Mouse (Mus musculus) forebrain, embryonic 11.5 days (tissue): ENCODE measurements around the gene Ctdspl2. TPM values are rescaled to one million over a fixed set of nuclear protein-coding genes. Genes with fewer than 3 reads are reported as not detected.

Experiments
- ATAC-seq: fragments of 200-750 bp; cut with Nextera tagmentation; replicated peaks from 2 replicates; pipeline ENCODE4 v1.8.0; 2017; ENCODE audit warnings: moderate TSS enrichment; ENCODE audit not compliant: low FRiP score
- DNase-seq: peaks from one replicate; pipeline ENCODE4 v3.0.0-alpha.2; 2017; ENCODE audit warnings: low spot score
- H3K27ac ChIP-seq: fragments of 300-500 bp; sonication (generic); 2 replicates; pipeline ENCODE4 v1.5.1; 2014; ENCODE audit warnings: low read depth, low read length
- H3K27me3 ChIP-seq: fragments of 300-500 bp; sonication (generic); 2 replicates; pipeline ENCODE4 v1.6.1; 2014; ENCODE audit warnings: mild to moderate bottlenecking, low read length, mixed read lengths; ENCODE audit not compliant: control insufficient read depth, insufficient read depth
- H3K36me3 ChIP-seq: fragments of 300-500 bp; sonication (generic); 2 replicates; pipeline ENCODE4 v1.6.1; 2014; ENCODE audit warnings: mild to moderate bottlenecking, low read length, moderate library complexity, mixed read lengths; ENCODE audit not compliant: control insufficient read depth, insufficient read depth
- H3K4me1 ChIP-seq: fragments of 300-500 bp; sonication (generic); replicated peaks from 2 replicates; pipeline ENCODE4 v1.6.1; 2014; ENCODE audit warnings: low read length, mixed read lengths; ENCODE audit not compliant: control insufficient read depth, insufficient read depth
- H3K4me2 ChIP-seq: fragments of 300-500 bp; sonication (generic); 2 replicates; pipeline ENCODE4 v1.6.1; 2014; ENCODE audit warnings: low read depth, mild to moderate bottlenecking, low read length, moderate library complexity, mixed read lengths; ENCODE audit not compliant: severe bottlenecking
- H3K4me3 ChIP-seq: fragments of 300-500 bp; sonication (generic); 2 replicates; pipeline ENCODE4 v1.5.1; 2014; ENCODE audit warnings: low read depth, low read length
- H3K9ac ChIP-seq: fragments of 300-500 bp; sonication (generic); 2 replicates; pipeline ENCODE4 v1.6.1; 2014; ENCODE audit warnings: low read length
- H3K9me3 ChIP-seq: fragments of 300-500 bp; sonication (generic); 2 replicates; pipeline ENCODE4 v1.6.1; 2016; ENCODE audit warnings: low read length, mixed read lengths; ENCODE audit not compliant: control insufficient read depth
- WGBS: fragments of 180-500 bp; shearing (Covaris S2); extraction: QIAGEN DNeasy Blood & Tissue Kit; methylation state at CpG from one replicate; pipeline ENCODE4 v1.1.7; 2014; 5-methylcytosine and 5-hydroxymethylcytosine counted together
- microRNA-seq: library from miRNA; unstranded; fragments of <30 nt; microRNA quantifications from one replicate; pipeline ENCODE4, GENCODE M21; 2016; ENCODE audit not compliant: insufficient number of aligned reads
- polyA plus RNA-seq: library from polyadenylated mRNA; unstranded; fragments of >200 nt; fragmentation: Nextera tagmentation; extraction: Ambion mirVana; gene quantifications from 2 replicates; pipeline ENCODE4 v1.2.1, GENCODE M21; 2014

The Ctdspl2 gene
- polyA plus RNA-seq, 1 experiment from 2014 or later = 71.5 TPM

DNA sequence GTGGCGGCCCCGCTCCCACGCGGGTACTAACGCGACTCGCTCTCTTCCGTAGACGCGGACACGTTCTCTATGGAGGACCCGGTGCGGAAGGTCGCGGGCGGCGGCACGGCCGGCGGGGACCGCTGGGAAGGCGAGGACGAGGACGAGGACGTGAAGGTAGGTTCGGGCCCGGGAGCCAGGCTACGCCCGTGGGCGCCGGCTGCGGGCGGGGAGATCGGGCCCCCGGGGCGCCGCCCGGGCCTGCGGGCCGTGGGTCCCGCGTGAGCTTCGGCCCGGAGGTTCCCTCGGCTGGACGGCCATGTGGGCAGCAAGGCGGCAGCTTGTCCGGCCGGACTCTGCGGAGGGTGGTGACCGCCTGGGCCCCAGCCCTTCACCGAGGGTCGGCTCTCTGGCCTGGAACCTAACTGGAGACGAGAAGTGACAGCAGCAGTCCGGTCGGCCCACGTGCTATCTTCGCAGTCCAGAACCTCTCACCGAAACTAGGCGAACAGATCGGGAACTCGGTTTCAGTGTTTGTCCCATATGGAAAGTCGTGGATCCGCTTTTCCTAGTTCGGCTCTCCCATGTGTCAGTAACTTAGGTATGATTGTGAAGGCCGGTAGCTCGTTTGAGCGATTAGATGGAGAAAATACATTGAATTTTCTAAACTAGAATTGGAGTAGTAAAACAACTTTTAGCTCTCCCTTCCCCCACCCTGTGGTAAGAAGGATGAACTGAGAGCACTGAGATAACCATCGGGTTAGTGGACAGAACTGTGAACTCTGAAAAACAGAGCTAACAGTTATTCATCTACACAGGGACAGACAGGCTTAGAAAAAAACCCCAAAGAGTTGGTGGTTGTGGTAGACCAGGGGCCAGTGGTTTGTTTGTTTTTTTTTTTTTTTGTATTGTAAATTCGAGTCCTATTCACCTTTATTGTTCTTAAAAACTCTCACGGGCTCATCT, 73.2 kb downstream of the Ctdspl2 start:
- WGBS = 1% methylated on average over 70 of the region's 71 CpGs
- H3K4me2 ChIP-seq = peak overlapping the region; percentile 78
- peak; percentile 72 for ATAC-seq
- peak overlapping the region; percentile 87 for H3K4me3 ChIP-seq
- peak overlapping the region; percentile 79 for H3K9ac ChIP-seq
- H3K36me3 ChIP-seq = no peaks in the 10 kb centered on the region
- peak; percentile 78 for DNase-seq
- peak overlapping the region; percentile 70 for H3K27ac ChIP-seq
- H3K9me3 ChIP-seq = no peaks in the 10 kb centered on the region
- no peaks in the 10 kb centered on the region for H3K4me1 ChIP-seq
- H3K27me3 ChIP-seq = no peaks in the 10 kb centered on the region

DNA sequence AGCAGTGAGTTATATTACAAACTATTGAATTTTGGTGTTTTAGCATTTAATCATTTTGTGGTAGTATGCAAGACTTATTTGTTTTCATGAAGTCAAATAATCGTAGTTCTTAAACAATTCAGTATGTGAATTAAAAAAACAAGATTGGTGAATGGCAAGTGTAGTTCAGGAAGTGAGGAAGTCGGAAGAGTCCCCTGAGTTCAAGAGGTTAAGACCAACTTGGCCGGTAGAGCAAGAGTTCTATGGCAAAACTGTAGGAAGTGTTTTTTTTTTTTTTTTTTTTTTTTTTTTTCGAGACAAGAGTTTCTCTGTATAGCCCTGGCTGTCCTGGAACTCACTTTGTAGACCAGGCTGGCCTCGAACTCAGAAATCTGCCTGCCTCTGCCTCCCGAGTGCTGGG, 76.2 kb downstream of the Ctdspl2 start:
- no peaks in the 10 kb centered on the region for H3K36me3 ChIP-seq
- WGBS = 92% methylated on average over 6 of the region's 6 CpGs

DNA sequence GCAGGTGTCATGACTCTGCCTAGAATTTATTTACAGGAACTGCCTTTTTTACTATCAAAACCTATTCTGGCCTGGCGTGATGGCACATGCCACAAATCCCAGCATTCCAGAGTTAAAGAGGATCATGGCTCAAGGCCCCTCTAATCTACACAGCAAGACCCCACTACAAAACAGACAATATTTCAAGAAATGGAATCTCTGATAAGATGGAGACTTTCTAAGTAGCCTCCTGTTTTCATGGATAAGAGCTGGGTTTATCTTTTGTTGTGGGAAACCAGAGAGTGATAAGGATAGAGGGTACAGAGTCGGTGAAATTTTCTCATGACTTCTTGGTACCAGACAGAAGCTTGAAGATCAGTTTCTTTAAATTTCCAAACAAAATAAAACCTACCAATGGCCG, 80.3 kb downstream of the Ctdspl2 start:
- 93% methylated on average over 3 of the region's 3 CpGs for WGBS
- Histone ChIP-seq H3K4me3 (no peak overlapping the region), H3K27me3 (no peaks in the 10 kb centered on the region), H3K9me3 (no peaks in the 10 kb centered on the region), H3K36me3 (no peaks in the 10 kb centered on the region), H3K4me2 (no peak overlapping the region), H3K4me1 (no peaks in the 10 kb centered on the region), H3K9ac (no peak overlapping the region), H3K27ac (no peak overlapping the region)
- ATAC-seq (no peak), DNase-seq (no peak)

More for the DNA sequence above, 76.2 kb downstream of the Ctdspl2 start:
- Histone ChIP-seq H3K27ac (no peak overlapping the region), H3K9ac (no peak overlapping the region), H3K4me1 (no peaks in the 10 kb centered on the region), H3K9me3 (no peaks in the 10 kb centered on the region), H3K4me2 (no peak overlapping the region), H3K4me3 (no peak overlapping the region), H3K27me3 (no peaks in the 10 kb centered on the region)
- ATAC-seq (no peak), DNase-seq (no peak)

DNA sequence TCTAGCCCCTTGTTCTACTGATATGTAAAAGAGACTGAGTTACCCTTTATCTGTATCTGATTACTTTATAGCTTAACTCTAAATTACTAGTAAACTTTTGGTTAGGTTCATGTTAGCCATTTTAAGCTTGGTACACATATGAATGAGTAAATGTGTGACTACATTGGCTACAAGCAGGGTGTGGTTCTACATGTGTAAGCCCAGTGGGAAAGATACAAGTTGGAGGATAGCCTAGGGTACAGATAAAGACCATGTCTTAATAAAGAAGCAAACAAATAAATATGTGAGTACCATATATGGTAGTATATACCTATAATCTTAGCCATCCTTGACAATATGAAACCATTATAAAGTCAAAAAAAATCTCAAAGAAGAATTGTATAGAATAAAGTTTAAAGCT, 88.1 kb downstream of the Ctdspl2 start:
- ATAC-seq (no peak), DNase-seq (no peak)
- no peaks in the 10 kb centered on the region for H3K27me3 ChIP-seq
- H3K9ac ChIP-seq = no peak overlapping the region
- H3K4me3 ChIP-seq = no peak overlapping the region
- H3K27ac ChIP-seq = no peak overlapping the region
- no peaks in the 10 kb centered on the region for H3K9me3 ChIP-seq
- H3K4me2 ChIP-seq = no peak overlapping the region
- 0 out of 2 replicates have a peak, but pooled peaks cover 3% of the 10 kb centered on the region for H3K36me3 ChIP-seq
- H3K4me1 ChIP-seq = no peaks in the 10 kb centered on the region

DNA sequence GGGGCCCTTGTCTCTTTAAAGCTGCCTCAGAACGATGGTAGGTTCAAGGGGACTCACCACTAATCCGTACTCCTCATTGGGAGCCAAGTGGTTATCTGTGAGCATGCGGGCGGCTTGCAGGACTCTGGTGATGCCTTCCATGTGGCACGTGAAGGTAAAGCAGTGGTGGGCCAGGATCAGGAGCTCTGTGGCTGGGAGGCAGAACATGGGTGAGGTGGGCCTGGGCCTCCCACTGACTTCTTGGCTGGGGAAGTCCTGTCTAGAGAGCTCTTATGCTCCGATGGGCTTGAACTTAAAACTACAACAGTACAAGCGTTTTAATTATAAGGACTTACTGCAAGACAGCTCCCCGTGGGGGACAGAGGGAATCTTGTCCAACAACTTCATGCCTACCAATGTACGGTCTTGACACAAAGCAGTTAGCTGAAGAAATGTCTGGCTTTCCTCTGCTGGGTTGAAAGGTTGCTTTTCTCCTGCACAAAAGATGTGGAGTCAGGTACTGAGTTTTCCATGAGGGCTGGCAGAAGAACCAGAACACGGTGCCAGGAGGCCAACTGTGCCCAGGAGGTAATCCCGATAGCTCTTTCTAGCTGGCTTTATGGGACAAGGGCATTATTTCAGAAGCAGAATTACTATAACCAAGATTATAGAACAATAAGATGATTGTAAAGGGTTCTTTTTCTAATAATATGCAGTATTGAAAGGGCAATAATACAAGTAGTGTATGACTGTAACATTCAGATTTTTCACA, 103.7 kb downstream of the Ctdspl2 start:
- WGBS = 95% methylated on average over 11 of the region's 11 CpGs

More for the DNA sequence above, 103.7 kb downstream of the Ctdspl2 start:
- DNase-seq (no peak), ATAC-seq (no peak)
- Histone ChIP-seq H3K9me3 (no peaks in the 10 kb centered on the region), H3K27ac (no peak overlapping the region), H3K9ac (no peak overlapping the region), H3K4me1 (no peaks in the 10 kb centered on the region), H3K36me3 (peaks cover 5% of the 10 kb centered on the region; the same call in 1 of the 2 replicates), H3K4me3 (no peak overlapping the region), H3K27me3 (no peaks in the 10 kb centered on the region), H3K4me2 (no peak overlapping the region)

Small RNA genes within 50 kb of the gene (microRNA-seq; reads per million reads assigned to microRNA genes)
- gene Gm47314 = not detected

Other genes starting within 250 kb of the Ctdspl2 start
- 26.6 and 27.1 TPM in 2 replicates for gene Frmd5, start 148.9 kb upstream of the Ctdspl2 start, polyA plus RNA-seq
- 25.0 and 26.7 TPM in 2 replicates for gene Casc4, start 89.0 kb upstream of the Ctdspl2 start, polyA plus RNA-seq
- gene Mageb3, start 91 bp downstream of the Ctdspl2 start, polyA plus RNA-seq = 0.33 TPM in 2 replicates
- gene Eif3j1, start 72.5 kb downstream of the Ctdspl2 start, polyA plus RNA-seq = 14.5 and 16.0 TPM in 2 replicates
- gene Spg11, start 162.4 kb downstream of the Ctdspl2 start, polyA plus RNA-seq = 16.0 and 17.9 TPM in 2 replicates
- gene B2m, start 191.7 kb downstream of the Ctdspl2 start, polyA plus RNA-seq = 98.5 and 101 TPM in 2 replicates
- gene Trim69, start 204.7 kb downstream of the Ctdspl2 start, polyA plus RNA-seq = 0.15 TPM in 1 of 2 replicates, not detected in the other
- not detected in 2 replicates for gene Patl2, start 230.2 kb downstream of the Ctdspl2 start, polyA plus RNA-seq
- gene Terb2, start 230.3 kb downstream of the Ctdspl2 start, polyA plus RNA-seq = not detected in 2 replicates